Mouse (Mus musculus) intestine, postnatal 0 days (tissue): ENCODE measurements around the gene Knl1. TPM values are rescaled to one million over a fixed set of nuclear protein-coding genes. Genes with fewer than 3 reads are reported as not detected.

Experiments used
- ATAC-seq: fragments of 200-750 bp; cut with Nextera tagmentation; 2 replicates; pipeline ENCODE4 v1.8.0; 2017; ENCODE audit warnings: mild to moderate bottlenecking, moderate TSS enrichment, moderate library complexity
- H3K27ac ChIP-seq: fragments of 300-500 bp; sonication (generic); 2 replicates; pipeline ENCODE4 v1.5.1; 2014; ENCODE audit warnings: mild to moderate bottlenecking, low read depth, low read length, moderate library complexity
- H3K27me3 ChIP-seq: fragments of 300-500 bp; sonication (generic); replicated peaks from 2 replicates; pipeline ENCODE4 v1.6.1; 2014; ENCODE audit warnings: low read length, mixed read lengths; ENCODE audit not compliant: control insufficient read depth, insufficient read depth
- H3K36me3 ChIP-seq: fragments of 300-500 bp; sonication (generic); 2 replicates; pipeline ENCODE4 v1.6.1; 2014; ENCODE audit warnings: mild to moderate bottlenecking, moderate library complexity; ENCODE audit not compliant: control insufficient read depth, insufficient read depth
- H3K4me1 ChIP-seq: fragments of 300-500 bp; sonication (generic); replicated peaks from 2 replicates; pipeline ENCODE4 v1.6.1; 2014; ENCODE audit warnings: antibody characterized with exemption, low read length, mixed read lengths; ENCODE audit not compliant: control insufficient read depth, insufficient read depth
- H3K4me2 ChIP-seq: fragments of 300-500 bp; sonication (generic); replicated peaks from 2 replicates; pipeline ENCODE4 v1.6.1; 2014; ENCODE audit warnings: low read depth, mild to moderate bottlenecking, moderate library complexity
- H3K4me3 ChIP-seq: fragments of 300-500 bp; sonication (generic); 2 replicates; pipeline ENCODE4 v1.5.1; 2014; ENCODE audit warnings: low read depth, low read length
- H3K9ac ChIP-seq: fragments of 300-500 bp; sonication (generic); 2 replicates; pipeline ENCODE4 v1.6.1; 2014; ENCODE audit warnings: mild to moderate bottlenecking, low read depth, low read length
- H3K9me3 ChIP-seq: fragments of 300-500 bp; sonication (generic); 2 replicates; pipeline ENCODE4 v1.6.1; 2016; ENCODE audit warnings: mixed run types; ENCODE audit not compliant: control insufficient read depth
- CTCF ChIP-seq: sonication (generic); IDR thresholded peaks from 2 replicates; pipeline ENCODE4 v1.5.1; 2016; ENCODE audit warnings: low read depth, mild to moderate bottlenecking, control low read depth, antibody characterized with exemption, moderate library complexity
- WGBS: fragments of 180-500 bp; shearing (Covaris S2); extraction: QIAGEN DNeasy Blood & Tissue Kit; methylation state at CpG from one replicate; pipeline ENCODE4 v1.1.7; 2014; 5-methylcytosine and 5-hydroxymethylcytosine counted together
- polyA plus RNA-seq: library from polyadenylated mRNA; unstranded; fragments of >200 nt; fragmentation: Nextera tagmentation; extraction: Ambion mirVana; gene quantifications from 2 replicates; pipeline ENCODE4 v1.2.1, GENCODE M21; 2015

The Knl1 gene
- polyA plus RNA-seq, 1 experiment from 2014 or later, result 15.2 TPM

GRCm38 (mm10) chr2:119111060-119111459, 64.1 kb downstream of the Knl1 start:
- Histone ChIP-seq H3K4me1 (no peaks in the 10 kb centered on the region; the same call in 1 of the 2 replicates), H3K9me3 (no peaks in the 10 kb centered on the region), H3K4me3 (no peak overlapping the region), H3K9ac (no peak overlapping the region), H3K36me3 (no peaks in the 10 kb centered on the region), H3K27me3 (no peaks in the 10 kb centered on the region), H3K4me2 (no peak overlapping the region), H3K27ac (no peak overlapping the region)
- ATAC-seq, result no peak
- 94% methylated on average over 3 of the region's 3 CpGs for WGBS
- TF ChIP-seq CTCF, result no peak

- H3K27ac ChIP-seq, result peak within 1 kb of the TSS; percentile 89
- no peaks in the 10 kb centered on the region for H3K9me3 ChIP-seq
- no peak for TF ChIP-seq CTCF
- no peaks in the 10 kb centered on the region; the same call in 1 of the 2 replicates for H3K4me1 ChIP-seq
- H3K4me3 ChIP-seq, result peak within 1 kb of the TSS; percentile 86
- H3K27me3 ChIP-seq, result no peaks in the 10 kb centered on the region
- H3K9ac ChIP-seq, result peak within 1 kb of the TSS; percentile 58
- H3K36me3 ChIP-seq, result no peaks in the 10 kb centered on the region
- H3K4me2 ChIP-seq, result peak within 1 kb of the TSS; percentile 98
- peak; percentile 94 for ATAC-seq
- WGBS, result under 1% methylated on average over 51 of the region's 51 CpGs
Measured at GRCm38 (mm10) chr2:119112438-119113112, 65.7 kb downstream of the Knl1 start, which contains the start of gene Rad51. TSS of gene Rad51 (plus strand) at chr2:119112793.

- Histone ChIP-seq H3K9me3 (no peaks in the 10 kb centered on the region), H3K4me1 (no peaks in the 10 kb centered on the region; the same call in 1 of the 2 replicates), H3K36me3 (peaks cover 3% of the 10 kb centered on the region; the same call in 1 of the 2 replicates), H3K27ac (peak overlapping the region; percentile 89; the same call in 1 of the 2 replicates), H3K9ac (peak overlapping the region; percentile 58), H3K4me3 (peak overlapping the region; percentile 86), H3K4me2 (peak overlapping the region; percentile 98), H3K27me3 (no peaks in the 10 kb centered on the region)
- TF ChIP-seq CTCF, result no peak
- no peak for ATAC-seq
- WGBS, result 9% methylated on average over 20 of the region's 20 CpGs
Measured at GRCm38 (mm10) chr2:119113121-119113925, 66.4 kb downstream of the Knl1 start.

GRCm38 (mm10) chr2:119136346-119136898, 89.5 kb downstream of the Knl1 start:
- H3K4me1 ChIP-seq, result no peaks in the 10 kb centered on the region
- no peak overlapping the region for H3K4me2 ChIP-seq
- H3K27me3 ChIP-seq, result no peaks in the 10 kb centered on the region
- peaks cover 77% of the 10 kb centered on the region for H3K36me3 ChIP-seq
- ATAC-seq, result no peak
- H3K4me3 ChIP-seq, result no peak overlapping the region
- no peaks in the 10 kb centered on the region for H3K9me3 ChIP-seq
- TF ChIP-seq CTCF, result no peak
- H3K27ac ChIP-seq, result no peak overlapping the region
- no peak overlapping the region for H3K9ac ChIP-seq
- WGBS, result 78% methylated on average over 5 of the region's 5 CpGs

- Histone ChIP-seq H3K27ac (no peak overlapping the region), H3K4me1 (no peaks in the 10 kb centered on the region), H3K36me3 (peaks cover 87% of the 10 kb centered on the region), H3K9me3 (no peaks in the 10 kb centered on the region), H3K9ac (no peak overlapping the region), H3K27me3 (no peaks in the 10 kb centered on the region), H3K4me3 (no peak overlapping the region), H3K4me2 (no peak overlapping the region)
- no peak for ATAC-seq
- TF ChIP-seq CTCF, result peak; percentile 66
- WGBS, result 84% methylated on average over 2 of the region's 2 CpGs
Measured at GRCm38 (mm10) chr2:119145199-119145598, 98.3 kb downstream of the Knl1 start.

GRCm38 (mm10) chr2:119146435-119146834, 99.5 kb downstream of the Knl1 start:
- no peak overlapping the region for H3K4me3 ChIP-seq
- H3K4me1 ChIP-seq, result no peaks in the 10 kb centered on the region
- H3K9me3 ChIP-seq, result no peaks in the 10 kb centered on the region
- H3K36me3 ChIP-seq, result peaks cover 89% of the 10 kb centered on the region
- no peak for ATAC-seq
- TF ChIP-seq CTCF, result no peak
- H3K4me2 ChIP-seq, result no peak overlapping the region
- H3K9ac ChIP-seq, result no peak overlapping the region
- no peaks in the 10 kb centered on the region for H3K27me3 ChIP-seq
- H3K27ac ChIP-seq, result no peak overlapping the region
- WGBS, result 78% methylated on average over 6 of the region's 6 CpGs
